Mouse (Mus musculus): ENCODE measurements around the gene Cnot1. TPM values are rescaled to one million over a fixed set of nuclear protein-coding genes. Genes with fewer than 3 reads are reported as not detected.

The Cnot1 gene
- 15.0 and 20.0 TPM in 2 replicates for polyA plus RNA-seq (2012; ENCODE audit: low replicate concordance)

GRCm38 (mm10) chr8:95807331-95807843 is at the start of gene Cnot1:
TSS of gene Cnot1 (minus strand) at chr8:95807464.

GRCm38 (mm10) chr8:95853102-95853843 is 46.0 kb upstream of the Cnot1 start, which contains the start of gene Slc38a7:
TSS of gene Slc38a7 (minus strand) at chr8:95853539.

GRCm38 (mm10) chr8:95825162-95825561 is 17.9 kb upstream of the Cnot1 start, which contains the start of gene Sap18b:
TSS of gene Sap18b (plus strand) at chr8:95825346.

GRCm38 (mm10) chr8:95715676-95716531 is 91.4 kb downstream of the Cnot1 start, which contains the start of gene Setd6:
TSS of gene Setd6 (plus strand) at chr8:95715881.

GRCm38 (mm10) chr8:95676631-95677030 is 130.6 kb downstream of the Cnot1 start, which contains the start of gene Ndrg4:
TSS of gene Ndrg4 (plus strand) at chr8:95676980.

Other genes starting within 250 kb of the Cnot1 start
- gene Prss54, start 231.1 kb downstream of the Cnot1 start, polyA plus RNA-seq (2012; ENCODE audit: low replicate concordance) = not detected in 2 replicates
- gene Gins3, start 174.0 kb downstream of the Cnot1 start, polyA plus RNA-seq (2012; ENCODE audit: low replicate concordance) = 8.2 and 10.0 TPM in 2 replicates
- 0.21 and 0.40 TPM in 2 replicates for gene Ndrg4, start 130.5 kb downstream of the Cnot1 start, polyA plus RNA-seq (2012; ENCODE audit: low replicate concordance)
- 11.1 and 15.0 TPM in 2 replicates for gene Setd6, start 91.6 kb downstream of the Cnot1 start, polyA plus RNA-seq (2012; ENCODE audit: low replicate concordance)
- 41.3 and 41.9 TPM in 2 replicates for gene Sap18b, start 17.9 kb upstream of the Cnot1 start, polyA plus RNA-seq (2012; ENCODE audit: low replicate concordance)
- gene Slc38a7, start 46.1 kb upstream of the Cnot1 start, polyA plus RNA-seq (2012; ENCODE audit: low replicate concordance) = 7.0 and 18.6 TPM in 2 replicates
- gene Got2, start 81.1 kb upstream of the Cnot1 start, polyA plus RNA-seq (2012; ENCODE audit: low replicate concordance) = 30.4 and 93.7 TPM in 2 replicates